Mouse (Mus musculus) G1E (cell line): ENCODE measurements around the gene Larp1. TPM values are rescaled to one million over a fixed set of nuclear protein-coding genes. Genes with fewer than 3 reads are reported as not detected.

ENCODE experiments used
- ATAC-seq: 2 replicates; pipeline ENCODE4 v1.8.0; 2016; ENCODE audit warnings: mild to moderate bottlenecking; ENCODE audit not compliant: insufficient number of reproducible peaks, poor library complexity, low FRiP score, severe bottlenecking; ENCODE audit errors: extremely low read depth
- DNase-seq: peaks from one replicate; pipeline ENCODE4 v3.0.0; 2012; ENCODE audit warnings: low spot score
- H3K27me3 ChIP-seq: 2 replicates; pipeline ENCODE4 v1.6.1; 2012; ENCODE audit warnings: mild to moderate bottlenecking, low read length, inconsistent platforms; ENCODE audit not compliant: insufficient read depth
- H3K36me3 ChIP-seq: replicated peaks from 2 replicates; pipeline ENCODE3; 2012; ENCODE audit warnings: mild to moderate bottlenecking, inconsistent platforms
- H3K4me1 ChIP-seq: 2 replicates; pipeline ENCODE4 v1.6.1; 2012; ENCODE audit warnings: low read depth, low read length, inconsistent platforms, mixed read lengths; ENCODE audit not compliant: insufficient read depth
- H3K4me3 ChIP-seq: 2 replicates; pipeline ENCODE4 v1.5.1; 2012; ENCODE audit warnings: low read depth, mild to moderate bottlenecking, inconsistent platforms, low read length, moderate library complexity, mixed read lengths
- H3K9me3 ChIP-seq: replicated peaks from 2 replicates; pipeline ENCODE4 v1.6.1; 2012; ENCODE audit warnings: inconsistent platforms
- CTCF ChIP-seq: IDR thresholded peaks from 2 replicates; pipeline ENCODE4 v1.5.1; 2012; ENCODE audit warnings: low read depth, low read length, inconsistent platforms, mixed read lengths
- GATA1 ChIP-seq: IDR thresholded peaks from 2 replicates; pipeline ENCODE4 v1.6.1; 2012; ENCODE audit warnings: borderline replicate concordance, low read length, inconsistent platforms, mixed read lengths
- GATA2 ChIP-seq: IDR thresholded peaks from 2 replicates; pipeline ENCODE4 v1.6.1; 2012; ENCODE audit warnings: low read depth, low read length, inconsistent platforms, borderline replicate concordance
- POLR2AphosphoS5 ChIP-seq: IDR thresholded peaks from 2 replicates; pipeline ENCODE4 v1.6.1; 2012; ENCODE audit warnings: low read depth, low read length, inconsistent platforms; ENCODE audit not compliant: insufficient replicate concordance
- TAL1 ChIP-seq: conservative IDR thresholded peaks from 2 replicates; pipeline ENCODE4 v1.6.1; 2012; ENCODE audit warnings: low read depth, low read length, inconsistent platforms, mixed read lengths
- polyA plus RNA-seq: library from polyadenylated mRNA; stranded (reverse); fragments of >175 nt; gene quantifications from 2 replicates; pipeline ENCODE4 v1.2.3, GENCODE M21; 2012
- total RNA-seq, 2 experiments: library from RNA; stranded (forward) in 1 of 2; stranded (reverse) in 1 of 2; fragments of 200-1000 nt in 1 of 2; fragments of >200 nt in 1 of 2; fragmentation: Nextera tagmentation in 1 of 2; gene quantifications; 2 replicates each; pipeline ENCODE4 v1.2.3; 2014 to 2017

Gene Larp1
- total and polyA plus RNA-seq, 3 experiments = 34.7 to 184 (median 123) TPM

DNA sequence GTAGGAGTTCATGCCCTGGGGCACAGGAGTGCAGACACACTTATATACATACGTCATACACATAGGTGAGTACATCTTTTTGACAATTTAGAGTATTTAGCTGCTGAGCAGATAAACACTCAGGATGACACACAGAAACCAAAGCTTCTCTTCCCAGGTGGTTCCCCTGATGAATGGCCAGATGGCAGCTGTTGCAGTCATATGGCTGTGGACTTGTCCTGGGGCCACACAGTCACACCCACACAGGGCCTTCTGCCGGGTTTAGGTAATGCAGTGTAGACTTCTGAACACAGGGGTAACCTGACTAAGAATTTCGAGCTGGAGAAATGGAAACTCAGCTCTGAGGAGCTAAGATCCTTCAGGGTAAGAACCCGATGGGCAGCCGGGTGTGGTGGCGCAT lies 72.9 kb downstream of the Larp1 start:
- Histone ChIP-seq H3K36me3 (no peaks in the 10 kb centered on the region), H3K27me3 (peaks cover 9% of the 10 kb centered on the region), H3K4me3 (no peak overlapping the region), H3K9me3 (peaks cover 2% of the 10 kb centered on the region), H3K4me1 (0 out of 2 replicates have a peak, but pooled peaks cover 6% of the 10 kb centered on the region)
- TF ChIP-seq TAL1 (no peak), GATA2 (no peak), POLR2AphosphoS5 (no peak), CTCF (no peak), GATA1 (no peak)
- DNase-seq (no peak), ATAC-seq (no peak)

DNA sequence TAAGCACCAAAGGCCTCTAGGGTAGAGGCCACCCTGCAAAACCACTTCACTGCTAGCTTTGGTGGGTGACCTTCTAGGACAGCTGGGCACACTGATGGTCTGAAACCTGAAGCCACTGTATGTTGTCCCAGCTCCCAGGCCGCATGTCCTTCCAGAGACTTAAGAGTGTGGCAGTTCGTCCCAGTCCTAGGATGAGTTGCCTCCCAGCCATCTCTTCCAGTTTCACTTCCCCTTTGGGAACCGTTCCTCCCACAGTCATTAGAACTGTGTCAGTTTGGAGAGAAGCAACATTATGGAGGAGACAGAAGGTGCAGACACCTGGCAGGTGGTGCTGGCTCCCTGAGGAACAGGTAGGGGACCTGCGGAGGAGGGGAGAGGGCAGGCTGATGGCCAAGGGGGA lies 83.7 kb downstream of the Larp1 start:
- DNase-seq (no peak), ATAC-seq (no peak)
- H3K4me1 ChIP-seq = peaks cover 24% of the 10 kb centered on the region
- H3K9me3 ChIP-seq = no peaks in the 10 kb centered on the region
- H3K36me3 ChIP-seq = no peaks in the 10 kb centered on the region
- TF ChIP-seq GATA1 (no peak), GATA2 (no peak), CTCF (no peak), TAL1 (no peak), POLR2AphosphoS5 (no peak)
- peak overlapping the region; percentile 69 for H3K4me3 ChIP-seq
- no peaks in the 10 kb centered on the region for H3K27me3 ChIP-seq

DNA sequence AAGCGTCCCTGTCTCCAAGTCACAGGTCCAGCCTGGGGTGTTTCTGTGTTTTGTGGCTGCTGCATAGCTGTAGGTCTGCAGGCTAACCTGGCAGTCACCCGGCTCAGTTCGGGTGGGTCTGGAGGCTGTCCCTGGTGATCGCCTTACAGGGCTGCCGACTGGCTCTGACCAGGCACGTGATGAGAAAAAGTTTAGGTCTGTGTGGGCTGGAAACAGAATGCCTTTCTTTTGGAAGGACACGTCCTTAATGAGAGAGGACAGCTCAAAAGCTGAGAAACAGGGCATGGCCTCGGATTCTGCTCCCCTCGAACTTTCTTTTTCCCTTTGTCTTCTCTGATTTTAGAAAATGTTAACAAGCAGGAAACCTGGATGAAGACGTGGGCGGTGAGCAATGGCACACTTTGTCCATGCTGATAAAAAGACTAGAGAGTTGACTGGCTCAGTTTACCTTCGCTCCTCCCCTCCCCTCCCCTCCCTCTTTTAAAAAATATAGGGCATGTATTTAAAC lies 84.2 kb downstream of the Larp1 start, which contains the start of gene Gm12248:
Gene Gm12248 (minus strand): TSS at position 114 of the 508 bp plus-strand sequence.
- no peaks in the 10 kb centered on the region for H3K27me3 ChIP-seq
- H3K4me3 ChIP-seq = peak within 1 kb of the TSS; percentile 69
- TF ChIP-seq POLR2AphosphoS5 (no peak), CTCF (no peak), GATA1 (no peak), TAL1 (no peak), GATA2 (no peak)
- H3K36me3 ChIP-seq = no peaks in the 10 kb centered on the region
- peak; percentile 71 for DNase-seq
- peak; percentile 82 for ATAC-seq
- no peaks in the 10 kb centered on the region for H3K9me3 ChIP-seq
- H3K4me1 ChIP-seq = peaks cover 24% of the 10 kb centered on the region

DNA sequence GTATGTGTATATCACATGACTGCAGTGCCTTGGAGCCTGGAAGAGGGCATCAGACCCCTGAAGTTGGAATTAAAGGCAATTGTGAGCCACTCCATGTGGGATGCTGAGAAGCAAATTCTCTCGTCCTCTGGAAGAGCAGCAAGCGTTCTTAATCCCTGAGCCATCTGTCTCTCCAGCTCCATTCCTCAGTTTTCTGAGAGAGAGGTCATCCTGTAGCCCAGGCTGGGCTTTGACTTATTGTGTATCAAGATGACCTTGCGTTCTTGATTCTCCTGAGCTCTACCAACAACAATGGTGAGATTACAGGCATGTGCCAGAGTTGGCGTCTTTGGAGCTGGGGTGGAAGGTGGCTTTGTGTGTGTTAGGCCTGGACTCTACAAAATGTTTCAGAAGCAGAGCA lies 85.9 kb downstream of the Larp1 start:
- peaks cover 24% of the 10 kb centered on the region for H3K4me1 ChIP-seq
- ATAC-seq = no peak
- no peaks in the 10 kb centered on the region for H3K27me3 ChIP-seq
- H3K9me3 ChIP-seq = no peaks in the 10 kb centered on the region
- no peaks in the 10 kb centered on the region for H3K36me3 ChIP-seq
- no peak for DNase-seq
- TF ChIP-seq TAL1 (no peak), GATA2 (no peak), GATA1 (no peak), POLR2AphosphoS5 (no peak), CTCF (no peak)
- no peak overlapping the region for H3K4me3 ChIP-seq

DNA sequence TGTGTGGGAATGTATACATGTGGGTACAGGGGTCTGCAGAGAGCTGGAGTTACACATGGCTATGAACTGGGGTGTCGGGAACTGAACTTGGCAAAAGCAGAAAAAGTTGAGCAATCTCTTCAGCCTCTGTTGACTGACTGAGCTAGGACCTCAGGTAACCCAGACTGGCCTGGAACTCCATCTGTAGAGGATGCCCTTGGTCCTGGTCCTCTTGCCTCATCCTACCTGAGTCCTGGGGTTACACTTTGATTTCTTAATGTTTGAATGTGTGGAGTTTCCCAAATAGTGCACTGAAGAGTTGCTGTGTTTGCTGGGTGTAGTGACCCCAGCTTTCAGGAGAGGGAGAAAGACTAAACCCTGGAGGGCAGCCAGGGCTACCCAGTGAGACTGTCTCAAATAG lies 86.7 kb downstream of the Larp1 start:
- H3K4me3 ChIP-seq = no peak overlapping the region
- TF ChIP-seq POLR2AphosphoS5 (no peak), TAL1 (no peak), GATA2 (no peak), CTCF (no peak), GATA1 (no peak)
- DNase-seq = no peak
- no peak for ATAC-seq
- no peaks in the 10 kb centered on the region for H3K36me3 ChIP-seq
- H3K27me3 ChIP-seq = no peaks in the 10 kb centered on the region
- peaks cover 24% of the 10 kb centered on the region for H3K4me1 ChIP-seq
- no peaks in the 10 kb centered on the region for H3K9me3 ChIP-seq

DNA sequence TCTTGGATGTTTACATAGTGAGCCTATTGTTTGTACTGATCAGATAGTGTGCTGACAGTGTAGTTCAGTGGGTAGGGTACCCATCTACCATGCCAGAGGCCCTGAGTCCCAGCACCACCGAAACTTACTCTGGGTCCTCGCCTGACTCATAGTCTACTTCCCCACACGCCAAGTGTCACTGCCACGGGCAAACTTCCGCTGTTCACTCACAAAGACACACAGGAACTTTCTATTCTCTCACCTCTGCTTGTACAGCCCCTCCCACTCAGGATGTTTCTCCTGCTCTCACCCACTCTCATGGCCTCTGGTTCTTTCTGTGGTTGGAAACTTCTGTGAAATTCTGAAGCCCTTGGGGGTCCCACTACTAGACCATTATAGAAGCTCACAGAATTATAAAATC lies 87.3 kb downstream of the Larp1 start:
- Histone ChIP-seq H3K27me3 (no peaks in the 10 kb centered on the region), H3K4me1 (peaks cover 24% of the 10 kb centered on the region), H3K4me3 (no peak overlapping the region), H3K36me3 (no peaks in the 10 kb centered on the region), H3K9me3 (no peaks in the 10 kb centered on the region)
- TF ChIP-seq CTCF (no peak), TAL1 (no peak), GATA1 (no peak), POLR2AphosphoS5 (no peak), GATA2 (no peak)
- ATAC-seq = no peak
- DNase-seq = no peak
